Mouse (Mus musculus) testis, adult 2 months (tissue): ENCODE results near the gene Btbd11.

Experiments
- CTCF ChIP-seq: fragments of 200-500 bp; IDR thresholded peaks from 2 replicates; pipeline ENCODE4 v1.5.1; 2012; ENCODE audit warnings: low read depth, mild to moderate bottlenecking, inconsistent platforms, low read length, moderate library complexity; ENCODE audit not compliant: control insufficient read depth, insufficient read depth, insufficient replicate concordance
- POLR2A ChIP-seq: fragments of 200-500 bp; IDR thresholded peaks from 2 replicates; pipeline ENCODE4 v1.6.1; 2012; ENCODE audit warnings: low read depth, mild to moderate bottlenecking, inconsistent platforms, low read length, moderate library complexity; ENCODE audit not compliant: control insufficient read depth

DNA sequence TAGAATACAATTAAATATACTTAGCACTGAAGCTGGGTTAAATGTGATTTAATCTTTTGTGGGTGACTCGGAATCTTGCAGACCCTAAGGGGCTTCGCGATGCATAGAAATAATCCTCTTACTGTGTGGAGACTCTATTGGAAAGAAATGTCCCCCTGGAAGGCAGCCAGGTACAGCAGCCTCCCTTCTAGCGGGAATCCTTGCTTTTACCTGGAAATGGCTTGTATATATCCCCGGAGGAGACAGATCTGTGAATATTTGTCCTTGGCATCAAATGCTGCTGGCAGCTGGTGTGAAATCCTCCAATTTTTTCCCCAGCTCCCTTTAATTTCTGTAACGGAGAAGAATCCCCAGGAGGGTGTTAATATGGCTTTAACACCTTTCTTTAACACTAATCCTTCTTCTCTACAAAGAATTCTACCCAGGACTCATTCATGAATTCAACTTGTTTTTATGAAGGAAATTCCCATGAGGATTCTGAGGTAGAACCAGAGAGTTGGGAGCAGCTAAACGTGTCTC lies 146.6 kb downstream of the Btbd11 start:
- no peak for TF ChIP-seq CTCF
- no peak for TF ChIP-seq POLR2A
